Mouse (Mus musculus): ENCODE data around the gene Dact3.

Dact3 gene

GRCm38 (mm10) chr7:16858336-16858735 lies 16.8 kb upstream of the Dact3 start:
- DNase-seq (ENCODE audit: low spot score): no peak

DNA sequence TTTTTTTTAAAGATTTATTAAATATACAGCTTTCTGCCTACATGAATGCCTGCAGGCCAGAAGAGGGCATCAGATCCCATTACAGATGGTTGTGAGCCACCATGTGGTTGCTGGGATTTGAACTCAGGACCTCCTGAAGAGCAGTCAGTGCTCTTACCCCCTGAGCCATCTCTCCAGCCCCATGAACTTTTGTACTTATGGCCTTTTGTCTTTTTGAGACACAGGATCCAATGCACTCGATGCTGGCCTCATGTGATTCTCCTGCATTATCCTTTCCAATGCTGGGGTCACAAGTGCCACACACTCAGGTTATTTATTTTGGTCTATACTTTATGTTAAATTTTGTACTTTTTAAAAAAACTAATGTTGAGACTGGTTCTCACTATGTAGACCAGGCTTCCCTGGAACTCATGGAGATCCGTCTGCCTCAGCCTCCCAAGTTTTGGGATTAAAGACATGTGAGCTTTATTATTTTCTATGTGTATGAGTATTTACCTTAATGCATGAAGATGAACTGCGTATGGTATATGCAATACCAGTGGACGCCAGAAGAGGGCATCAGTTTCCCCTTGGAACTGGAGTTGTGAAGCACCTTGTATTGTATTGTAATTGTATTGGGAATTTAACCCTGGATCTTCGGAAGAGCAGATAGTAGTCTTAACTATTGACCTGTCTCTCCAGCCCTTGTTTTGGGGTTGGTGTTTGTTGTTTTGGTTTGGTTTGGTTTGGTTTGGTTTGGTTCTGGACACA lies 15.0 kb upstream of the Dact3 start:
- peak; percentile 58 for DNase-seq (ENCODE audit: low spot score)

- no peak for DNase-seq (ENCODE audit: low spot score)
These were observed 7.6 kb upstream of the Dact3 start for GRCm38 (mm10) chr7:16867488-16867887.

DNA sequence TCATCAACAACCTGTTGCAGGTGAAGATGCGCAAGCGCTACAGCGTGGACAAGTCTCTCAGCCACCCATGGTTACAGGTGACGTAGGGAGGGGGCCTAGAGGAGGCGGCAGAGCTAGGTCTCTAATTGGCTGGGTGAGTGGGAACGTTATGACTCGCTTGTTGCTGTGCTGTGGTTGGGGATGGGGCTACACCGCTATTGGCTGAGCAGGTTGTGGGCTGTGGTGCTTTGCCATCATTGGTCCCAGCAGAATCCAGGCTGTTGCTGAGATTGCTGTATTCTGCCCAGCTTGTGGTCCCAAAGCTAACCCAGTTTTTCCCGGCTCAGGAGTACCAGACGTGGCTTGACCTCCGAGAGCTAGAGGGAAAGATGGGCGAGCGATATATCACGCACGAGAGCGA lies 5.6 kb upstream of the Dact3 start:
- no peak for DNase-seq (ENCODE audit: low spot score)

- no peak for DNase-seq (ENCODE audit: low spot score)
These were observed 3.5 kb upstream of the Dact3 start for GRCm38 (mm10) chr7:16871600-16871999.

DNA sequence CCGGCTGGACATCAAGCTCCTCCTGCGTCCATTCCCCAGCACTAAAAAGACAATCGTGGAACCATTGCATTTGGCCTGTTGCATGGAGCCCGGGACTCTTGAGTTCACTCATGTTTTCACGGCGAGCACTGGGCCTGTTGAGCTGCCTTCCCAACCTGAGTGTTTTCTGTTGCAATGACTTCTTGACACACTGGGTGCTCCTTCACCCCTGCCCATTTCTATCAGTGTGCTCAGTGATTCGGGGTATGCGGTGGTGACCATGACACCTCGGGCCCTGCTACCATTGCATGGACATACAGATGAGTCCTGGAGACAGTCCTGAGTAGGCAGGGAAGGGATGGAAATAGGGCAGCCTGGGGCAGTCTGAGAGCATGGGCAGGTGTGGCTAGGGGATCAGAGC lies 2.6 kb upstream of the Dact3 start:
- DNase-seq (ENCODE audit: low spot score): no peak

DNA sequence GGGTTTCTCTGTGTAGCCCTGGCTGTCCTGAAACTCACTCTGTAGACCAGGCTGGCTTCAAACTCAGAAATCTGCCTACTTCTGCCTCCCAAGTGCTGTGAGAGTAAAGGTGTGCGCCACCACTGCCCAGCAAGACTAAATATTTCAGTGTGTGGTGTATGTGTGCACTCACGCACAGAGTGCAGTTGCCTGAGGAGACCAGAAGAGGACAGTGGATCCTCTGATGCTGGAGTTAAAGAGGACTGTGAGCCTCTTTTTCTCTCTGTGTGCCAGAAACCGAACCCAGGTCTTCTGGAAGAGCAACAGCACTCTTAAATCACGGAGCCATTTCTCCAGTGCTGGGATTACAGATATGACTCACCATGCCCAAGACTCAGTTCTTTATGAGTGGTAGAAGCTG lies 1.7 kb upstream of the Dact3 start:
- no peak for DNase-seq (ENCODE audit: low spot score)

GRCm38 (mm10) chr7:16874190-16874589 lies 927 bp upstream of the Dact3 start:
- DNase-seq (ENCODE audit: low spot score): peak; percentile 68

- DNase-seq (ENCODE audit: low spot score): peak; percentile 100
These were observed 284 bp upstream of the Dact3 start for GRCm38 (mm10) chr7:16874756-16875309.

GRCm38 (mm10) chr7:16875326-16875725 lies 209 bp downstream of the Dact3 start:
- DNase-seq (ENCODE audit: low spot score): no peak

GRCm38 (mm10) chr7:16876006-16876405 lies 889 bp downstream of the Dact3 start:
- no peak for DNase-seq (ENCODE audit: low spot score)

DNA sequence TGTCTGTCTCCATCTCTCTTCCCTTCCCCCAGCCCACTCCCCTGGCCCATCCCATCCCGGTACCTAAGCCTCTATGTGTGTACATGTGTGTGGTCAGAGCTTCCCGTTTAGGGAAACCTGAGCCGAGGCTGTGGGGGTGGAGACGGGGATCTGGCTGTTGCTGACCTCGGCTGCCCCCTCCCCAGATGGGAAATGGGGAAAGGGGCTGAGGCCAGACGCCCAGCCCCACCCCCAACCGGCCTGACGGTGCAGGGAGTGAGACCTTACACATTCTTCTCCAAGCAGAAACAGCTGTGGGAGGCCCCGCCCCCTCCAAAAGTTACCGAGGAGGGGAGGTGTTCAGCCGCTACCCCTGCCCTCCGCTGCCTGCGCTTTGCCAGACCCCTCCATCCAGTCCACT lies 1.5 kb downstream of the Dact3 start:
- DNase-seq (ENCODE audit: low spot score): no peak

DNA sequence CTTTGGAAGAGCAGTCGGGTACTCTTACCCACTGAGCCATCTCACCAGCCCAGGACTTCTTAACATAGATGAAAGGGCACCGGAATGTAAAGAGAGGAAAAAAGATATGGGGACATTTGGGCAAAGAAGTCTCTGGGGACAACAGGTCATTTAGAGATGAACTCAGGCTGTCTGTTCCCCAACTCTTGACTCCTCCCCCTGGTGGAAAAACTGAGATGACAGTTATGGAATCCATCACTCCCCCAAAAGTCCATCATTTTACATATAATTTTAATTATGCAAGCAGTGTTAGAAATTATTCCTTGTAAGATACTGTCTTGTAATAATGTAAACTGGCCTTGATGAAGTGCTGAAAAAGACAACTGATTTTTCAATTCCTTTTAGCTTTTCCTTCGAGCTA lies 2.6 kb downstream of the Dact3 start:
- DNase-seq (ENCODE audit: low spot score): no peak

GRCm38 (mm10) chr7:16879796-16880547 lies 4.9 kb downstream of the Dact3 start:
- no peak for DNase-seq (ENCODE audit: low spot score)

GRCm38 (mm10) chr7:16880615-16881014 lies 5.5 kb downstream of the Dact3 start:
- no peak for DNase-seq (ENCODE audit: low spot score)

DNA sequence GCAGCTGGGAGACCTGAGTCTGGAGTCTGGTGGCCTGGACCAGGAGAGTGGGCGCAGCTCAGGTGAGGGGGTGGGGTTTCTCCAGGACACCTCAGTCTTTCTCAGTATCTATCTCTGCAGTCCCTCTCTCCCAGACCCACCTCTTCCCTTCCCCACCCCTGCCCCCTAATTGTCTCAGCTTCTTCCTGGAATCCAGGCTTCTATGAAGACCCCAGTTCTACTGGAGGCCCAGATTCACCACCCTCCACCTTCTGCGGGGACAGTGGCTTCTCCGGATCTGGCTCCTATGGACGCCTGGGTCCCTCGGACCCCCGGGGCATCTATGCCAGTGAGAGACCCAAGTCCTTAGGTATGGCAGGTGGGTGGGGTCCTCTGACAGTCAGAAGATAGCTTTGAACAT lies 8.0 kb downstream of the Dact3 start:
- no peak for DNase-seq (ENCODE audit: low spot score)

- no peak for DNase-seq (ENCODE audit: low spot score)
These were observed 9.2 kb downstream of the Dact3 start for GRCm38 (mm10) chr7:16884334-16884733.

DNA sequence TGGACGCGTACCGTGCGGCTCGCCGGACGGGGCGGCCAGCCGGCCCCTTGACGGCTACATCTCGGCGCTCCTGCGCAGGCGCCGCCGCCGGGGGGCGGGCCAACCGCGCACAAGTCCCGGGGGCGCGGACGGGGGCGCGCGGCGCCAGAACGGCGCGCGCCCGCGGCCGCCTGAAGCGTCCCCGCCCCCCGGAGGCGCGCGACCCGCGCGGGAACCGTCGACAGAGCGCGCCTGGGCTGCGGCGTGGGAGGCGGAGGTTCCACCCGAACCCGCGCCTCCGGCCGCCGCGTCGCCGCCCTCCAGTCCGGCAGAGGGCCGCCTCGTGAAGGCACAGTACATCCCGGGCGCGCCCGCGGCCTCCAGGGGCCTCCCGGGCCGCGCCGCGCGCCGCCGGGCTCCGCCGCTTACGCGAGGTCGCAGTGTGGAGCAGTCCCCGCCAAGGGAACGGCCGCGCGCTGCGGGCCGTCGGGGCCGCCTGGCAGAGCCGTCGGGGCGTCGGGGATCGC lies 10.2 kb downstream of the Dact3 start:
- no peak for DNase-seq (ENCODE audit: low spot score)

DNA sequence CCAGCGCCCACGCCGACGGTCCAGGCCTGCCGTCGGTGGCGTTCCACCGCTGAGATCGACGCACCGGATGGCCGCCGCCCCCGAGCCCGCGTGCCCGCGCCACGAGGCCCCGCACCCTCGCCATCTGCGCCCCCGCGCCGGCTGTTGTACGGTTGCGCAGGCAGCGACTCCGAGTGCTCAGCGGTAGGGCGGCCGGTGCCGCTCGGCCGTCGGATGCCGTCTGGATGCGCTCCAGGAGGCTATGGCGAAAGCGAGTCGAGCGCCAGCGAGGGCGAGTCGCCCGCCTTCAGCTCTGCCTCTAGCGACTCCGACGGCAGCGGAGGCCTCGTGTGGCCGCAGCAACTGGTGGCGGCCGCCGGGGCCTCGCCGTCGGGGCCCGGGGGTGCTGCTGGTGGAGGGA lies 10.8 kb downstream of the Dact3 start:
- no peak for DNase-seq (ENCODE audit: low spot score)

DNA sequence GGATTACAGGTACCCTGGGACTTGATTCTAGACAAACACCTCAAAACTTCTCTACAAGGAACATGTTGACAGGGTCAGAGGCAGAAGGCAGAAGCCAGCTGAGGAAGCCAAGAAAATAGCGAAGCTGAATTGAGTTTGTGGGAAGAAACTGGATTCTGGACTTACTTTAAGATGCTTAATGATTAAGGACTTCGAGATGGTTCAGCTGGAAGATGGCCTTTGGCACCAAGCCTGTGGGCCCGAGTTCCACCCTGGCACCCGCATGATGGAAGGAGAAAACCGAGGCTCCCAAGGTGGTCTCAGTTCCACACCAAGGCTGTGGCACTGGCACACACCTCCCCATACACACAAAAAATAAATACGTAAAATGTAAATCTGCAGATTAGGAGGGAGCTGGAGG lies 15.4 kb downstream of the Dact3 start:
- no peak for DNase-seq (ENCODE audit: low spot score)

DNA sequence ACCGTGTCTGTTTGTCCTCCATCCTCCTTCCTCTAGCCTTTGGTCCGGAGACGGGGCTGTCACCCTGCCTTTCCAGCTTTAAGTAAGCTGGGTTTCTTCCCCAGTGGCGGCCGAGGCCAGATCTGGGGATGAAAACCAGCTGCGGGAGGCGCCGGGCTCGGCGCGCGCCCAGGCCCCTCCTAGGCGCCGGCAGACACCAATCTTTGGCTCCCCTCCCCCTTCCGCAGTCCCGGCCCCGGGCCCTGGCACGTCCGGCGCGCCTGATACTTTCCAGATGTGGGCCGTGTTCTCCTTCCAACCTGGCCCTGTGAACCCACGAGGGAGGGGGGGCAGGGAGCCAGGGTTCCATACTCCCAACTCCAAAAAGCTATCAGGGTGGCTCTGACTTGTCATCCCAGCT lies 15.8 kb downstream of the Dact3 start:
- no peak for DNase-seq (ENCODE audit: low spot score)

DNA sequence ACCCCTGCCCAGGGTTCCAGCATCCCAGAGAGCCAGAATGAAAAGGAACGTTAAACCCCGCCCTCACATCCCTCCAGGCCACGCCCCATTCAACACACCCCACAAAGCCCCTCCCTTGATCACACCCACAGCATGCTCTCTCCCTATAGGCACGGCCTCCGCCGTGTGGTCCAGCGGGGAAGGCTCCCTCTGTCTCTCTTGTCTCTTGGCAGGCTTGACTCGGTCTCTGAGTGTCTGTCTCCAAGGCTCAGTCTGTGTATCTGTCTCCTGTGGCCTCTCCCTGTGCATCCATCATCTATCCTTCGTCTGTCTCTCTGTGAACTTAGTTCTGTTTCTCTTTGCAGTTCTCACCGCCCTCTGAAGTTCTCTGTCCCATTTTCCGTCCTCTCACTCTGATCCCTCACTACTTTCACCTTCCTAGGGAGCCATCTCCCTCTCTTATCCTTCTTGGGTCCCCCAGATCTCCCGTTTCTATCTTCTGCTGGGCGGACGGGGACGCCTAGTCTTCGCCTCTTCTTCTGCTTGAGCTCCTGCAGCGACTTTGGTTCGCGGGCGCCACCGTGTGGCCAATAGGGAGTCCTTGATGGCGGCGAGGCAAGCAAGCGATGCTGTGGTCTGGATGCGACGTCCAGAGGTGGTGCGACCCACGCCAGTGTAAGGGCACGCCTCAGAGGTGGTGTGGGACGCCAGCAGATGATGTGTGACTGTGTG lies 16.7 kb downstream of the Dact3 start, which contains the start of gene Gng8:
Gene Gng8, plus strand, starts transcription at position 146 of the 711 bp plus-strand sequence.
- DNase-seq (ENCODE audit: low spot score): peak; percentile 79
